Mouse (Mus musculus) c-Kit-negative CD71-positive TER-119-positive erythroid progenitor cells, embryonic 14.5 days (primary cell): ENCODE results near the gene Gm9195.

Experiments
- DNase-seq: peaks from one replicate; pipeline ENCODE4 v3.0.0-alpha.2; 2013; ENCODE audit warnings: low read depth, low spot score

Gm9195 gene

DNA sequence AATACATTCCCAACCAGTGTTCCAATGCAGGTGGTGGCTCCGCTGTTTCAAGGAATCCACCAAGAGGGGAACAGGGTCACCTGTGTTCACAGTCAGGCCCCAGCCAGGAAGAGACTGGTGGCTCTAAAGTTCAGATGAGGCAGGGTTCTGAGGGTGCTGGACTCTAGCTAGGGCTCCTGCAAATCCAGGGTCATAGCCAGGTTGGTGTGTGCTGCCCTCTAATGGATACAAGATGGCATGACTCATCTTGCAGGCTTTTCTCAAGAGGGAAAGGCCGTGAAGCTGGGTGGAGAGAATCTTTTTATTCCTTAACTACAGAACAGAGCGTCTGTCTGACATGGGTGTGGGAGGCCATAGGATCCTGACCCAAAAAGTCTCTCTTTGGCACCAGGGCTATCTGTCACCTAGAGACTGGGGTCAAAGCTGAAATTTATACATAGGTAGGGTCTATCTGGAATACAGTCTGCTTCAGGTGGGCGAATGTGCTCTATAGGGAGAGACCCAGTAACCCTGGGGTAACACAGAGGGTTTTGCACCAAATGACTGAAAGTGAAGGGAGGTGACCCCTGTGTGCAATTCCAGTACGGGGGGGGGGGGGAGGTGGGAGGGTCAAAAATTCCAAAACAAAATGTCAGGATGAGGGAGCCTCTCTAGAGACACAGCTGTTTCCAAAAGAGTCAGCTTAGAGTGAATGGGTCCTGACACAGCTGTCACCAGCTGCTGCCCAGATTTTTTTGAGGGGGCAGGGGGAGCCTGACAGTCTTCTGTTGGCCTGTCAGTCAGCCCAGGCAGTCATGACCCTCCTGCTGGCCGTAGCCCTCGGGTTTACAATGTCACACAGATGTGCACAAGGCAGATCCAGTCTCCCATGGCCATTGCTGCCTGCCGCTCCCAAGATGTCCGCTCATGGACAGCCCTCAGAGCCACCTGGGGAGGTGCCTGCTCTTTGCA, 44.2 kb downstream of the Gm9195 start:
- no peak for DNase-seq

DNA sequence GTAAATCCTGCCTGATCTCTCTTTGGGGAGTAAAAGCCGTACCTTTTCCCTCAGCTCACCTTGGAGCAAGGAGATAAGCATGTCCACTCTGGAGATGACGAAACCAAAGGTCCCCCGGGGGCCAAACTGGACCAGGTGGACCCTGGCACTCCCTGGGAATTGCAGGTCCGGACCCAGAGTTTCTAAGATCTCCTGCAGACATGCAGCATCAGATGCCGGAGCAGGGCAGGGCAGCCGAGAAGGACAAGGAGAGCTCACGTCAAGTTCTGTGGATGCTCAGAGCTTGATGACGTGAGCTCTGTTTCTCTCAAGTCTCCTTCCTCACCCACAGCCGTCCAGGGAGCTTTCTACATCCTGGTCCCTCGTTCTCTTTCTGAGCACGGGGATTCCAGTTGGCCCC, 48.7 kb downstream of the Gm9195 start:
- DNase-seq: no peak

DNA sequence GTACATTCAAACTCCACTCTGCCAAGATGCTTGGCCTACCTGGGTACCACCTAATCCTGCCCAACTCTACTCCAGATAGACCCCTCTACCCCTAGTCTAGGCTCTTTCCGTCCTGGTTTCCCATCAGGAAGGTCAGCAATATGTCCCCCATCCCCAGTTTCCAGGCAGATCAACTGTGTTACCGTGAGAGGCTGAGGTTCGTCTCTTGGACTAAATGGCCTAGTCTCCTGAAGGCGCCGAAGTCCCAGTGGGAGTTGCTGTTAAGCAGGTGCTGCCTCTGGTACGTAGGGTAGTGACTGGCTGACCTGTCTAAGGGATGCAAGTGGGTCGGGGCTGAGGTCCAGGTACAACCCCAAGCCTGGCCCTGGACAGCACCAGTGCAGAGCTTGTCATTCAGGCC, 50.7 kb downstream of the Gm9195 start:
- DNase-seq: no peak

DNA sequence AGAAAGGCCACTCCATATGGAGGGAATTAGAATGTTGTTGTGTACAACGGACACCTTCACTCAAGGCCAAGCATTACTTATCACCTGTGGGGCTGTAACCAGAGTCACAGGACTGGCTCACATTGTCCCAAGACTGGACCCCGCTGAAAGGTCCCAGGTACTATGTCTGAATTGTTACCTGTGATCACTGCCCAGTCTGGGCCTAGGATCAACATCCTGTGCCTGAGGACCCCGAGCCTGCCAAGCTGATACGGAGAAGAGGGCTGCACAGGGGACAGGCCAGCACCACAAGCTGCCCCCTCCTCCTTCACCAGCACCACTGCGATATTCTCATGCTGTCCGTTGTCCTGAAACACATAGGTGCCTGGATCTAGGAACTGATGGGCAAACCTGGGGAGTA, 51.2 kb downstream of the Gm9195 start:
- DNase-seq: no peak

DNA sequence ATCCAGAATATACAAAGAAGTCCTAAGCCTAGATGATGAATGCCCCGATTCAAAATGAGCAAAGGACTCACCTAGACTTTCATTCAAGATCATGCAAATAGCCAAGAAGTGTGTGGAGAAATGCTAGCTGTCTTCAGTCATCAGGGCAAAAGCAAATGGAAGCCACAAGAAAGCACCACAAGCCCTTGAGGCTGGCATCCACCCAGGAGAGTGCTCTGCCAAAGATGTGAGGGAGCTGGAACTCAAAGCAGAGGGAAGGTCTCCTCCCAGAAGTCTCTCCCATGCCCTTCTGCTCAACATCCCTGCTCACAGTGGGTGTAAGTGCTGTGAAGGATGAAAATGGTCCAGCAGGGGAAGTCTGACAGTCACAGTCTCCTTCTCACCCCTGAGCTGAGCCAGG, 52.7 kb downstream of the Gm9195 start:
- no peak for DNase-seq

DNA sequence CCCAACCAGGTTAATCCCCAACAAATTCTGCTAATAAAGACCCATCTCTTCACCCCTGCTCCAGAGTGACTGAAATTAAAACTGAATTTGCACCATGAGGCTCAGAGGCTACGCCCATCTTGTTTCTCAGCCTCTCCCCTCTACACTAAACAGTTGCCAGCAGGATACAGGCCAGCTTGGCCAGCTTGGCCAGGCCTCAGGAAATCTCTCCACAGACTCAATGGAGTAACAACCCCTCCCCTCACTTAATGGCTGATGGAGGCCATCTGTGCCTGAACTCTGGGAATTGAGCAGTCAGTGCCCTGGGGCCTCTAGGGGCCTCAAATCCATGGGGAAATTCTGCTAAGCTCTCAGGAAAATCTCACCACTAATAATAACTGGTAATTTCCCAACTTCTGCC, 101.9 kb downstream of the Gm9195 start:
- no peak for DNase-seq

DNA sequence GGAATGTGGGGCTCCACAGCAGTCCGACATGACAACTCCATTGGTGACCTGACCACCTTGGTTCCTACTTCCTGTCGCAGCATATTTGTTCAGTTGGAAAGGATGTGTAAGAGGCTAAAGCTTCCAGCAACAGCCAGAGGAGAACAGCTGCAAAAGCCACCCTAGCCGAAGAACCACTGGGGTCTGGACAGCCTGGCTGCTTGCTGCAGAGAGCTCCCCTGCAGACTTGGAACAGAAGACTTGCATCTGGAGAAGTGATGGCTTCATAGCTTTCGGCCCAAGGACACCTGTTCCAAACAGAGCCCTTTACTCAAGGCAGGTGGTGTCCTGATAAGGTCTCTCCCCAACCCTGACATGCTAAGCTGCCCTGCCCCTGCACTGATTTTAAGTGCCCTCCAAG, 102.3 kb downstream of the Gm9195 start:
- DNase-seq: no peak

DNA sequence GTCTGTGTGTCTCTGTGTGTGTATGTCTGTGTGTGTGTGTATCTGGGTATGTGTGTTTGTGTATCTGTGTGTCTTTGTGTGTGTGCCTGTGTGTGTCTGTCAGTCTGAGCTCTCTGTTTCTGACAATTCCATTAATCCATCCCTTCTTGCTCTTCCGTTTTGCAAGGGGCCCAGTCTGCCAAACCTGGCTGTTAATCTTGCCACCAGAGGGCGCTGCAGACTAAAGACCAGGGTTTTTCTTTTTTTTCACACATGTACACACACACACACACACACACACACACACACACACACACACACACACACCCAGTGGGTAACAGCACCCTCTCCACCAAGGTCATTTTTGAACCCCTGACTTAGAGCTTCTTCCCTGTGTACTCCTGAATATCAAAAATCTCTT, 114.4 kb downstream of the Gm9195 start:
- no peak for DNase-seq
